Mouse (Mus musculus): ENCODE measurements at regions not wholly inside any gene's neighbourhood (a gene's known extent, or its start where the extent isn't known, plus 50 kb on each side); places are given as distances from the start of the nearest gene placed in this dataset.
A peak's percentile ranks its signal among the peaks of the same experiment; 100 is the strongest.
"Not testable (repeated sequence)": the region's sequence is repeated elsewhere in the genome, so short reads cannot be mapped to it uniquely, and the experiment has no call there.

- Histone ChIP-seq H3K79me2 (ENCODE audit: control insufficient read depth, insufficient read depth) (no peaks in the 10 kb centered on the region), H3K79me3 (ENCODE audit: low read depth) (no peaks in the 10 kb centered on the region), H3ac (ENCODE audit: control insufficient read depth, insufficient read length, low read depth) (no peak overlapping the region), H3K4me3 (ENCODE audit: insufficient read depth, poor library complexity, severe bottlenecking) (no peak overlapping the region), H3K36me3 (ENCODE audit: control insufficient read depth, insufficient read depth) (no peaks in the 10 kb centered on the region), H3K27me3 (ENCODE audit: control insufficient read depth, insufficient read depth, insufficient read length) (no peaks in the 10 kb centered on the region)
- TF ChIP-seq MAX (IDR thresholded peaks at IDR 0.05) (no peak), MYOG (IDR thresholded peaks at IDR 0.05; ENCODE audit: control insufficient read depth, extremely low read depth, insufficient read length) (no peak), CTCF (IDR thresholded peaks at IDR 0.05; ENCODE audit: control insufficient read depth, insufficient read depth, insufficient read length) (no peak), CEBPB (IDR thresholded peaks at IDR 0.05; ENCODE audit: low read depth) (no peak)
Measured at GRCm38 (mm10) chr9:11145799-11146198, 241.2 kb upstream of the Cntn5 start.

DNA sequence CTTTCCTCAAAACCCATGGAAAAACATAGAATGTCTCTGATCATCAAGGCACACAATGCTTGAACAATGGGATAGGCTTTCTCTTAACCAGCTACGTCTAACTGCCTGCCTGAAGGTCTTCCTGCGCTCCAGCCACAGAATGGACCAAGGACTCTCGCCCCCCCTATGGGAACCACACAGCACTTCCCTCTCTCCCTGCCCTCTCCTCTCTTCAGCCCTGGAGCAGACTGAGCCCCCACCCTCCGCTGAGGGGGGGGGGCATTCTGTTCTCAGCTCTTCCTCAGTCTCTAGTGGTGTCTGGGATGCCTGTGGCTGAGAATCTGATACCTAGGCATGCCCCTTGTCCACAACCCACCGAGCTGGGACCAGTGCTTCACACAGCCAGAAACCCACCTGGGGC is 222.3 kb upstream of the Cntn5 start:
- H3K4me3 ChIP-seq (ENCODE audit: insufficient read depth, poor library complexity, severe bottlenecking), result no peak overlapping the region
- no peaks in the 10 kb centered on the region for H3K27me3 ChIP-seq (ENCODE audit: control insufficient read depth, insufficient read depth, insufficient read length)
- H3K79me3 ChIP-seq (ENCODE audit: low read depth), result no peaks in the 10 kb centered on the region
- TF ChIP-seq MYOD1 (IDR thresholded peaks at IDR 0.05; ENCODE audit: control insufficient read depth, insufficient read length, low read depth) (no peak), CEBPB (IDR thresholded peaks at IDR 0.05; ENCODE audit: low read depth) (no peak), USF1 (IDR thresholded peaks at IDR 0.05; ENCODE audit: low read depth) (no peak), FOSL1 (IDR thresholded peaks at IDR 0.05; ENCODE audit: insufficient read depth, low read length, poor library complexity, severe bottlenecking) (no peak), MAX (IDR thresholded peaks at IDR 0.05) (no peak), CTCF (IDR thresholded peaks at IDR 0.05; ENCODE audit: control insufficient read depth, insufficient read depth, insufficient read length) (no peak), MYOG (IDR thresholded peaks at IDR 0.05; ENCODE audit: control insufficient read depth, extremely low read depth, insufficient read length) (no peak)
- H3K36me3 ChIP-seq (ENCODE audit: control insufficient read depth, insufficient read depth), result no peaks in the 10 kb centered on the region
- no peaks in the 10 kb centered on the region for H3K79me2 ChIP-seq (ENCODE audit: control insufficient read depth, insufficient read depth)
- no peak overlapping the region for H3ac ChIP-seq (ENCODE audit: control insufficient read depth, insufficient read length, low read depth)

GRCm38 (mm10) chr9:11119153-11119552 is 214.6 kb upstream of the Cntn5 start:
- Histone ChIP-seq H3K27me3 (ENCODE audit: control insufficient read depth, insufficient read depth, insufficient read length) (no peaks in the 10 kb centered on the region), H3K79me2 (ENCODE audit: control insufficient read depth, insufficient read depth) (no peaks in the 10 kb centered on the region), H3ac (ENCODE audit: control insufficient read depth, insufficient read length, low read depth) (no peak overlapping the region), H3K4me3 (ENCODE audit: insufficient read depth, poor library complexity, severe bottlenecking) (no peak overlapping the region), H3K79me3 (ENCODE audit: low read depth) (no peaks in the 10 kb centered on the region), H3K36me3 (ENCODE audit: control insufficient read depth, insufficient read depth) (no peaks in the 10 kb centered on the region)
- TF ChIP-seq CEBPB (IDR thresholded peaks at IDR 0.05; ENCODE audit: low read depth) (no peak), MYOD1 (IDR thresholded peaks at IDR 0.05; ENCODE audit: control insufficient read depth, insufficient read length, low read depth) (peak; percentile 57)

DNA sequence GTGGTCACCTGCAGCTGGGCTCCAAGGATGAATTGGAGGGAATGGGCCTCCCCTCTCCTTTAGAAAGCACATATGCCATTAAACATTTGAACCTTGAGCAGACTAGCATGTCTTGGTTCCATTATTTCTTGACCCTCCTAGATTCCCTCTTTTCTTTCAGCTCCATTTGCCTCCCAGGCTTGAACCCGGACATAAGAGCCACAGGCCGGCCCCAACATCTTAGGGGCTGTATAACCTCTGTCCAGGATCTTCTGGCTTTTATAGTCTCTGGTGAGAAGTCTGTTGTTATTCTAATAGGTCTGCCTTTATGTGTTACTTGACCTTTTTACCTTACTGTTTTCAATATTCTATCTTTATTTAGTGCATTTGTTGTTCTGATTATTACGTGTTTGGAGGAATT is 203.3 kb upstream of the Cntn5 start:
- not testable (repeated sequence) for H3K36me3 ChIP-seq (ENCODE audit: control insufficient read depth, insufficient read depth); H3ac ChIP-seq (ENCODE audit: control insufficient read depth, insufficient read length, low read depth); H3K4me3 ChIP-seq (ENCODE audit: insufficient read depth, poor library complexity, severe bottlenecking); H3K79me2 ChIP-seq (ENCODE audit: control insufficient read depth, insufficient read depth); H3K79me3 ChIP-seq (ENCODE audit: low read depth); H3K27me3 ChIP-seq (ENCODE audit: control insufficient read depth, insufficient read depth, insufficient read length)

DNA sequence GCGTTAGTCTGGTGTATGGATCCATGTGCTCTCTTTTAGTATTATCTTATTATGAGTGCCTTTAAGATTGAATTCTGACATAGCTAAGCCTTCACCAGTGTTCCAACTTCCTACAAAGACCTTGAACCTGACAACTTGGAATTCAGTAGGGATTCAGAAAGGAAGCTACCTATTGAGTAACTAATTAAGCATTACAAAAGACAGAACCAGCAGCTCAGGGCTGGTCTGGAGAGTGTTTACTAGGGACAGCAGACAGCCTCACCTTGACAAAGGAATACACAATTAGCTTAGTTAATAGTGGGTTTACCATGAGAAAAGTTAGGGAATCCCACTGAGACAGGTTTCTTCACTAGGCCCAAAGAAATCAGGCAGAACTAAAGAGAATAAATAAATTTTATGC is 202.6 kb upstream of the Cntn5 start:
- not testable (repeated sequence) for H3K27me3 ChIP-seq (ENCODE audit: control insufficient read depth, insufficient read depth, insufficient read length); H3ac ChIP-seq (ENCODE audit: control insufficient read depth, insufficient read length, low read depth); H3K79me2 ChIP-seq (ENCODE audit: control insufficient read depth, insufficient read depth); H3K4me3 ChIP-seq (ENCODE audit: insufficient read depth, poor library complexity, severe bottlenecking); H3K79me3 ChIP-seq (ENCODE audit: low read depth); H3K36me3 ChIP-seq (ENCODE audit: control insufficient read depth, insufficient read depth)

- Histone ChIP-seq H3K36me3 (ENCODE audit: control insufficient read depth, insufficient read depth) (no peaks in the 10 kb centered on the region), H3K27me3 (ENCODE audit: control insufficient read depth, insufficient read depth, insufficient read length) (no peaks in the 10 kb centered on the region), H3K4me3 (ENCODE audit: insufficient read depth, poor library complexity, severe bottlenecking) (no peak overlapping the region), H3K79me3 (ENCODE audit: low read depth) (no peaks in the 10 kb centered on the region), H3K79me2 (ENCODE audit: control insufficient read depth, insufficient read depth) (no peaks in the 10 kb centered on the region), H3ac (ENCODE audit: control insufficient read depth, insufficient read length, low read depth) (no peak overlapping the region)
- no peak for TF ChIP-seq CEBPB (IDR thresholded peaks at IDR 0.05; ENCODE audit: low read depth)
- TF ChIP-seq CTCF (IDR thresholded peaks at IDR 0.05; ENCODE audit: control insufficient read depth, insufficient read depth, insufficient read length), result no peak
Measured at GRCm38 (mm10) chr9:11106268-11106667, 201.7 kb upstream of the Cntn5 start.

DNA sequence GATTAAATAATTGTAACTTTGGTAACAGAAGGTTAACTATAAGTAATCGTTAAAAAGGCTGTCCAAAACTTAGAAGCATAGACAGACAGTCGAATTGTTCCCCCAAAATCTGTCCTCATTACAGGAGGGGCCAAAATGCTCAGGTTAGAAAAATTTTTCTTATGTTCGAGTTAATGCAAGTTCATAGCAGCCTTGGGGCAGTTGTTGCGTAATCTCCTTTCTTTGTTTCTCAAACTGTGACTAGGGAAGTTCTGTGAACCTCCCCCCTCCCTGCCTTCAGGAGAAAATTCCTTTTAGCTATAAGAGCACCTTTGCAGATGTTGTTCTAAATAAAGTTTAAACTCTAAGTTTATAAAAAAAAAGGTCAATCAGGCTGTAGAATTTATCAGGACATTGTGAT is 198.9 kb upstream of the Cntn5 start:
- H3K27me3 ChIP-seq (ENCODE audit: control insufficient read depth, insufficient read depth, insufficient read length), result no peaks in the 10 kb centered on the region
- no peak overlapping the region for H3ac ChIP-seq (ENCODE audit: control insufficient read depth, insufficient read length, low read depth)
- H3K36me3 ChIP-seq (ENCODE audit: control insufficient read depth, insufficient read depth), result no peaks in the 10 kb centered on the region
- H3K79me3 ChIP-seq (ENCODE audit: low read depth), result no peaks in the 10 kb centered on the region
- H3K79me2 ChIP-seq (ENCODE audit: control insufficient read depth, insufficient read depth), result no peaks in the 10 kb centered on the region
- H3K4me3 ChIP-seq (ENCODE audit: insufficient read depth, poor library complexity, severe bottlenecking), result no peak overlapping the region
- TF ChIP-seq MYOD1 (IDR thresholded peaks at IDR 0.05; ENCODE audit: control insufficient read depth, insufficient read length, low read depth), result no peak
- no peak for TF ChIP-seq CEBPB (IDR thresholded peaks at IDR 0.05; ENCODE audit: low read depth)
- TF ChIP-seq MAX (IDR thresholded peaks at IDR 0.05), result no peak
- no peak for TF ChIP-seq USF1 (IDR thresholded peaks at IDR 0.05; ENCODE audit: low read depth)
- TF ChIP-seq CTCF (IDR thresholded peaks at IDR 0.05; ENCODE audit: control insufficient read depth, insufficient read depth, insufficient read length), result no peak
- TF ChIP-seq FOSL1 (IDR thresholded peaks at IDR 0.05; ENCODE audit: insufficient read depth, low read length, poor library complexity, severe bottlenecking), result no peak
- TF ChIP-seq MYOG (IDR thresholded peaks at IDR 0.05; ENCODE audit: control insufficient read depth, extremely low read depth, insufficient read length), result no peak
